Mouse (Mus musculus) kidney, embryonic 16.5 days (tissue): ENCODE measurements around the gene Anxa4. TPM values are rescaled to one million over a fixed set of nuclear protein-coding genes. Genes with fewer than 3 reads are reported as not detected.

ENCODE experiments used
- ATAC-seq: fragments of 200-750 bp; cut with Nextera tagmentation; 2 replicates; pipeline ENCODE4 v1.8.0; 2017; ENCODE audit warnings: moderate TSS enrichment; ENCODE audit not compliant: low FRiP score, low TSS enrichment
- H3K27ac ChIP-seq: fragments of 300-500 bp; sonication (generic); 2 replicates; pipeline ENCODE4 v1.5.1; 2014; ENCODE audit warnings: low read length
- H3K27me3 ChIP-seq: fragments of 300-500 bp; sonication (generic); 2 replicates; pipeline ENCODE4 v1.6.1; 2014; ENCODE audit warnings: low read length, control low read depth, mixed read lengths; ENCODE audit not compliant: insufficient read depth
- H3K36me3 ChIP-seq: fragments of 300-500 bp; sonication (generic); 2 replicates; pipeline ENCODE4 v1.6.1; 2014; ENCODE audit warnings: low read length, control low read depth, mixed read lengths; ENCODE audit not compliant: insufficient read depth
- H3K4me1 ChIP-seq: fragments of 300-500 bp; sonication (generic); 2 replicates; pipeline ENCODE4 v1.6.1; 2014; ENCODE audit warnings: low read length, control low read depth, mixed read lengths; ENCODE audit not compliant: insufficient read depth
- H3K4me2 ChIP-seq: fragments of 300-500 bp; sonication (generic); replicated peaks from 2 replicates; pipeline ENCODE4 v1.6.1; 2014; ENCODE audit warnings: low read depth, low read length
- H3K4me3 ChIP-seq: fragments of 300-500 bp; sonication (generic); 2 replicates; pipeline ENCODE4 v1.5.1; 2014; ENCODE audit warnings: mild to moderate bottlenecking, low read length
- H3K9ac ChIP-seq: fragments of 300-500 bp; sonication (generic); replicated peaks from 2 replicates; pipeline ENCODE4 v1.6.1; 2014; ENCODE audit warnings: low read length
- H3K9me3 ChIP-seq: fragments of 300-500 bp; sonication (generic); 2 replicates; pipeline ENCODE4 v1.6.1; 2016; ENCODE audit warnings: low read length, control low read depth
- WGBS: fragments of 180-500 bp; shearing (Covaris S2); extraction: QIAGEN DNeasy Blood & Tissue Kit; methylation state at CpG from one replicate; pipeline ENCODE4 v1.1.7; 2014; 5-methylcytosine and 5-hydroxymethylcytosine counted together
- polyA plus RNA-seq: library from polyadenylated mRNA; unstranded; fragments of >200 nt; fragmentation: Nextera tagmentation; extraction: Ambion mirVana; gene quantifications from 2 replicates; pipeline ENCODE4 v1.2.1, GENCODE M21; 2015

Anxa4 gene
- polyA plus RNA-seq, 1 experiment from 2014 or later: 59.2 TPM

DNA sequence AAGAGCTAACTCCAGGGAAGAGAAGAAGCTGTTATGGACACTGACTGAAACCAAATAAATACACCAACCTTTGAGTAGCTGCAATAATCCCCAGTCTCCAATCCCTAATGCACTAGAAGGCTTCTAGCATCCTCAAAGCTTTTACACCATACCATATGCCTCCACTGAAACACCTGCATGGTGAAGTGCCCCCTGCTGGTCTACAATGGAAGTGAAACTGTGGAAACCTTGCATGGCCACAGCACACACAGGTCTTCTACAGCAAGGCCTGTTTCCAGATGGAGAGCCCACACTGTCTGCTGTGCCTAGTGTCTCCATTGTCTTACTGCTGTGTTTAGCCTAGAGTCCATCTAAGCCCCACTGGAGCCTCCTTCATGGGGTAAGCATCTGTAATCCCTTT lies 98.9 kb downstream of the Anxa4 start:
- Histone ChIP-seq H3K36me3 (peaks cover 33% of the 10 kb centered on the region), H3K4me1 (no peaks in the 10 kb centered on the region), H3K4me3 (no peak overlapping the region), H3K27ac (no peak overlapping the region), H3K27me3 (no peaks in the 10 kb centered on the region), H3K9ac (no peak overlapping the region), H3K9me3 (no peaks in the 10 kb centered on the region), H3K4me2 (no peak overlapping the region)
- no peak for ATAC-seq

DNA sequence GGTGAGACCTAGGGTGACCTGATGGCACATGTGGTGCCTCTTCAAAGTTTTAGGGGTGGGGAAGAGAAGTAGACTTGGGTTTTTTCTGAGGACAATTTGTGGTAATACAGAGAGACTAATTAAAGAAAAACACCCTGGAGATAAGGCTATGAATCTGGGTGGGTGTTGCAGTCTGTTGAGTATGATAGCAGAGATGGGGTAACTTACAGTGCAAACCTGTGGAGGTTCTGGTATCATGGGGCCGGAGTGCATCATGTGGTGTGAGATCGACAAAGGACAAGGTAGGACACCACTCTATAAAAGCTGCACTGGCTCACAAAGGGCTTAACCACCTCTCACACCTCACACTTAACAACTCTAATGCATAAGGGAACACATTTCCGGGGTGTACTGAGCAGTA lies 103.7 kb downstream of the Anxa4 start:
- H3K9ac ChIP-seq: no peak overlapping the region
- no peak overlapping the region for H3K4me2 ChIP-seq
- no peaks in the 10 kb centered on the region for H3K4me1 ChIP-seq
- H3K27ac ChIP-seq: no peak overlapping the region
- H3K27me3 ChIP-seq: no peaks in the 10 kb centered on the region
- H3K4me3 ChIP-seq: no peak overlapping the region
- peaks cover 18% of the 10 kb centered on the region for H3K36me3 ChIP-seq
- WGBS: 94% methylated on average over 3 of the region's 3 CpGs
- ATAC-seq: no peak
- H3K9me3 ChIP-seq: no peaks in the 10 kb centered on the region

DNA sequence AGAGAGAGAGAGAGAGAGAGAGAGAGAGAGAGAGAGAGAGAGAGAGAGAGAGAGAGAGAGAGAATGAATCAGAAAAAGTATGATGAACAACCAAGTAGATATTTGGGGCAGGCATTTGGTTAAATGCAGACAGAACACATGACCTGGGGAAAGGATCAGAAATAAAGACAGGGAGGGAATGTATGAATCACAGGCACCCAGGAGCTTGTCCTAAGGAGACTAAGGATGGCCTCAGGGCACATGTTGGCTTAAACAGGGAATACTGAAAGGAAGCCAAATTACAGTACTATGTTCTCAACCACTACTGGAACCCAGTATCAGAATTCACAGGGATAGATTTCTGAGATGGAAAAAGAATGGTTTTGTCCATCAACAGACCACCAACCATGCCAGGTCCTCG lies 106.4 kb downstream of the Anxa4 start:
- peaks cover 9% of the 10 kb centered on the region for H3K4me1 ChIP-seq
- WGBS: 69% methylated on average over 1 of the region's 1 CpGs
- H3K9me3 ChIP-seq: no peaks in the 10 kb centered on the region
- ATAC-seq: no peak
- H3K27me3 ChIP-seq: no peaks in the 10 kb centered on the region
- H3K9ac ChIP-seq: no peak overlapping the region
- peaks cover 20% of the 10 kb centered on the region for H3K36me3 ChIP-seq
- no peak overlapping the region for H3K27ac ChIP-seq
- H3K4me3 ChIP-seq: no peak overlapping the region
- H3K4me2 ChIP-seq: no peak overlapping the region

Other genes with a start within 250 kb of the Anxa4 start
- gene Asprv1, start 165.4 kb downstream of the Anxa4 start, polyA plus RNA-seq: 0.89 and 0.99 TPM in 2 replicates
- gene Mxd1, start 124.4 kb downstream of the Anxa4 start, polyA plus RNA-seq: 11.8 and 11.9 TPM in 2 replicates
- 95.5 and 102 TPM in 2 replicates for gene Snrnp27, start 109.1 kb downstream of the Anxa4 start, polyA plus RNA-seq
- gene Gmcl1, start 60.2 kb downstream of the Anxa4 start, polyA plus RNA-seq: 30.0 and 30.2 TPM in 2 replicates
- 9.0 and 13.5 TPM in 2 replicates for gene Aak1, start 55.9 kb upstream of the Anxa4 start, polyA plus RNA-seq
- gene Nfu1, start 215.7 kb upstream of the Anxa4 start, polyA plus RNA-seq: 97.9 and 99.2 TPM in 2 replicates
- gene Gfpt1, start 249.3 kb upstream of the Anxa4 start, polyA plus RNA-seq: 18.1 and 20.7 TPM in 2 replicates